Mouse (Mus musculus) cerebellum, adult 9-10 months (tissue): ENCODE results near the gene Recql.

Source experiments
- DNase-seq: peaks from one replicate; pipeline ENCODE4 v3.0.0; 2022

The Recql gene

DNA sequence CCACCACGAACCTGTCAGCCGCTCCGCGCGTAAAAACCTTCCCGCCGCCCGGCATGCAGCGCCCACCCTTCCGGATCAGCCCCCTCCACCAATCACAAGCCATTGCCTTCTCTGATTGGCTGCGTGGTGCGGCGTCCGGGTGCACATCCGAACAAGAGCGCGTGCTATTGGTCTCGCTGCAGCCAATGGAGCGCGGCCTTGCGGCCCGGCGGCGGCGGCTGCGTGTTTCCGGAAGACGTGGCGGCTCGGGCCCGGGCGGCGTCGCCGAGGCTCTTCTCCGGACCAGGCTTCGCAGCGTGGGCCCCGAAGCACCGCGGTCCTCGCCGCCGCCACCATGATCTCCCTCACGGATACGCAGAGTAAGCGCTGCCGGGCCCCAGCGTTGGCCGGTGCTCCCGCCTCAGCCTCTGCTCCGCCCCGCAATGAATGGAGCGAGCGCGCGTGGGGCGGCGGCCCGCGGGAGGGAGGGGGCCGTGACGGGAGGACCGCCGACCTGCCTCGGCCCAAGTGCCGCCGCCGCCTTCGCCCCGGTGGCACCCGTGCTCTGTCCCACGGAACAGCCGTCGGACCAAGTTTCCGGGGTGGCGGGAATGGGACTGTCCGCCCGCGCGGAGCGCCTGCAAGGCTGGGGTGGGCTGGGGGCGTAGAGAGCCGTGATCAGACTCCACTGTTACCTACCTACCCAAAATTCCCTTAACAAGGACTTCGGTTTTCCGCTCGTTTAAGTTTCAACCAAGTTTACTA lies at the start of gene Recql, which contains the start of gene Golt1b:
Gene Recql, minus strand, starts transcription at position 77 of the 744 bp plus-strand sequence.
Gene Golt1b, plus strand, starts transcription at position 211 of the 744 bp plus-strand sequence.
- DNase-seq, result peak; percentile 98

DNA sequence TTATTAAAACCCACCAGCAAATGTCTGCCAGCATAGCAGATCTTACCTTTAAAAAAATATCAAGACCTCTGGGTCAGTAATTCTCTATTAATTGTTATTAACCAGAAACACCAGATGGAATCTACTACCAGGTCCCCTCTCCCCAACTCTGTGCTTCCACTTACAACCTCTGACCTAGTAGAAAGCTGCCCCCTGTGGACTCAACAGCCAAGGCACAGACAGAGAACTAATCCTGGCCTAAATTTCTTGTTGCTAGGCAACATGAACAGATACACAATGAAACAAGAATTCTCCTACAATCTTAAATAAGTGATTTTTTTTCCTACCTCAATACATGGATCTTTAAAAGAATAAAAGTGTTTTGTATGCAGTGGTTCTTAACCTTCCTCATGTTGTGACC lies 42.2 kb upstream of the Recql start:
- DNase-seq, result no peak

DNA sequence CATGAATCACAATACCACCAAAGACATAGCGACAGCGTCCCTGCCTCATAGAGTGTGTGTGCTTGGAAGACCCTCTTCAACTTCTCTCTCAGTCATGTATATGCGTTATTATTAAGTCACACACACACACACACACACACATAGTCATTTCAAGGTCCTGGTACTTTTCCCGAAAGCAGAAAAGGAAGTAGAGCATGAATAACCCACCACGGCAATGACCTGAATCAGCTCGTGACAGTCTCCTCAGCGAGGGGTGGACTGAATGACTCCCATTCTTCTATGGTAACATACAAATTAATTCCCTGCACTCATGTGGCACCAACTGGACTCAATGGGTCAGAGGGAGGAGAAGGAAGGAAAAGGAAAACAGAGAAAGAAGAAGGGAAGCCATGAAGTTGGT lies 38.1 kb upstream of the Recql start:
- DNase-seq, result no peak

DNA sequence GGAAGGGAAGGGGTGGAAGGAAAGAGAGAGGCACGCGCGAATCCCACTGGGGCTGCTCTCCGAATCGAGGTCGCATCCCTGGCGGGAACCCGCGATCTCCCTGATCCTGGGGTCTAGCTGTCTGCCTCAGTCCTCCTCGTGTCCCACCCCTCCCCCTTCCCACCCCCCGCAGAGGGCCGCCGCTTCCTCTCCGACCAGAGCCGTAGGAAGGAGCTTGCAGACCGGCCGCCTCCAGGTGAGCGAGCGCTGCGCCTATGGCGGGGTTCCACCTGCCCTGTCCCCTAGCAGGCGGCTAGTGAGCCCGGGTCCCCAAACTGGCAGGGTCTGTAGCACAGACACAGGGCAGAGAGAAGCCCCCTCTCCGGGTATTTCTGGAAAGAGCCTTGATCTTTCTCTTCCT lies 27.7 kb upstream of the Recql start:
- DNase-seq, result no peak

DNA sequence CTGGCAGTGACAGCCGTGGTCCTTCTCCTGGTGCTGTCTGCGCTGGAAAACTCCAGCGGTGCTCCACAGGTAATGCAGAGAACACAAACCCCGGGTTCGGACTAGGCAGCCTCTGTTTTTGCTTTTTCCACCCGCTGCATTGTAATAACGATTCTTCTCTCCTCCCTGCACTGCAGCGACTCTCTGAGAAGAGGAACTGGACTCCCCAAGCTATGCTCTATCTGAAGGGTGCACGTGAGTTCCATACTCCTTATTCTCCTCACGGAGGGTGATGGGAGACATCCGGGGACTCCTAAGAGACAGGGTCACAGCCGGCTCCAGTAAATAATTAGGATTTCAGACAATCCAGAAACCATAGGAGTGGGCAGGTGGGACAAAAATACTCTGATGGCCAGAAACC lies 27.0 kb upstream of the Recql start:
- DNase-seq, result no peak

DNA sequence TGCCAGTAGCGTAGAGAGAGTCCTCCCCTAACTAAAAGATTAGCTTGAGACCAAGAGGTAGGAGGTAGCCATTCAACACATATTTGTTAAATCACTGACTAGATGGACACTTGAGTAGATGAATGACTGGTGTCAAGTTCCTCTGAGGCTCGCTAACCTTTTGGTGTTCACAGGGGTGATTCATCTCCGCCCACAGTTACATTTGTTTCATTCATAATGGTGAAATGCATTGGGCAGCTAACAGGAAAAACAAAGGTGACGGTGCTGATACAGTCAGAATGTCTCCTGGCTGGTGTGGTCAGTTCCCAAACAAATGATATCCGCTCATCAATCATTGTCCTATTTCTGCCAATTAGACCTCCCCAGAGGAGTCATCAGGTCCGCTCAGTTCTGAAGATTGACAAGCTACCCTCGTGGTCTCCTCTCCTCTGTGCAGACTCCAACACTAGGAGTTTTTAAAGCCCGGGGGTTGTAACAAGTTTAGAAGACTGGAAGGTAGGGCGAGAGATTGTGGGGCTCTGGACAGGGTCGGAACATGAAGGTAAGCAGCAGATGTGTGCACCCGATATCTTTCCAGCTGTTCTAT lies 26.1 kb upstream of the Recql start, which contains the start of gene Spx:
Gene Spx, plus strand, starts transcription at position 536 of the 586 bp plus-strand sequence.
- DNase-seq, result no peak

DNA sequence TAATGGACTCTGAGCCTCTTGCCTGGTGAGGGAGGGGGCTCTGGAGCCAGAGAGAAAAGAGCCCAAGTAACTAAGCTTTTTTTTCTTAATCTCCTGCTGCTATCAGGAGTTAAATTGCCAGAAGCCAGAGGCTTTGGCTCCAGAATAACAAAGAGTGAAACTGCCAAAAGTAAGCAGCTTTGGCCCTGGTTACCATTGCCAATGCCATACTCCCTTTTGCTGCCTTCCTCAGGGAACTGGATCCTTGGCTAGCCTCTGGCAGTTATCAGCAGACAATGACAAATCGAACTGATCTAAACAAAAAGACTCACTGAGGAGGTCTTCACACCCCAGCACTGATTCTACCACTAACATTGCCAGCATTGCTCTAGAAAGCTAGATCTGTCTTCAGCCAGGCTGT lies 24.3 kb upstream of the Recql start:
- no peak for DNase-seq

DNA sequence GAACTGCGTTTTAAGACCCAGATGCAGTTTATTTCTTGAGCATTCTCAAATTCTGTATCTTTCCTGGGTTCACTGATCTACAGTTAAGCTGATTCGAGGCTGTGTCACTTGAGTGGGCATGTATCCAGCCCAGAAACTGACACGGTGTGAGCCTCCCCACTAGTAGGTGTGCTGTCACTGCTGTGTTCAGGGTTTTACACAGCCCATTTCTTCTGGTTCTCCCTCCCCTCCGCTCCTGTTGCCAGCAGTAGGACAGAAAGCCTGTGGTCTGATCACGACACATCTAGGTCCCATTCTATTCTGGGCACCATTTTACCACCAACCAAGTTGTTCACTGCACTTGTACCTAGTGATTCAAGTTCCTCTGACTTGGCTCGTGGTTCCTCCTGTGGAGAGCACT lies 8.9 kb upstream of the Recql start:
- no peak for DNase-seq

DNA sequence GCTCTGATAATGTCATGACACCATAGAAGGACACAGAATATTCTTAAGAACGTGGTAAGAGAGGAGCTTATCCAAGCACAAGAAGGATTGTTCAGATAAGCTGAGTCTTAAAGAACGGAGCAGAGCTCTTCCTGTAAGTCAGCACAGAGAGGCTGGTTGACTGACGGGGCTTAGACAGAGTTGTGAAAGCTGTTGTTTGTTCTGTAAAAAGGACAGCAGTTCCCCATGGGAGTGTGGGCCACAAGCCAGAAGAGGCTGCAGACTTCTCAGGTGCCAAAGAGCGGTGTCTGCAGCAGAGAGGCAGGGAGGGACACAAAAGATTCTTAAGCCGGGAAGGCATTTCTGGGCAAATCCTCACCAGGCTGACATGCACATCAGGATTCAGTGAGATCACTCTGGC lies 7.8 kb upstream of the Recql start:
- peak; percentile 17 for DNase-seq

DNA sequence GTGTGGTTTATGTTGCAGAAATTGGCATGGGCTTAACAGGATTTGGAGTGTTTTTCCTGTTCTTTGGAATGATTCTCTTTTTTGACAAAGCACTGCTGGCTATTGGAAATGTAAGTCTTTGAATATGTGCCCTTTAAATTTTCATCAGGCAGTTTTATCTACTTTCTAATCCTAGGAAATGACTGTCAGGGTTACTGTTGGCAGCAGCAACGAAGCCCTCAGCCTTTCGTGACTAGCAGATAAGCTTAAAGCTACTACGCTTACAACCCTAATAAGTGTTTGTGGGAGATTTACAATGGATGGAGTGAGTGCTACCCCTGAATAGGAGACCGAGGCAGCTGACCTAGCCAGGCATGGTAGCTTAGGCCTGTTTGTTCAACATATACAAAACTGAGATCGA lies 5.4 kb upstream of the Recql start:
- no peak for DNase-seq

DNA sequence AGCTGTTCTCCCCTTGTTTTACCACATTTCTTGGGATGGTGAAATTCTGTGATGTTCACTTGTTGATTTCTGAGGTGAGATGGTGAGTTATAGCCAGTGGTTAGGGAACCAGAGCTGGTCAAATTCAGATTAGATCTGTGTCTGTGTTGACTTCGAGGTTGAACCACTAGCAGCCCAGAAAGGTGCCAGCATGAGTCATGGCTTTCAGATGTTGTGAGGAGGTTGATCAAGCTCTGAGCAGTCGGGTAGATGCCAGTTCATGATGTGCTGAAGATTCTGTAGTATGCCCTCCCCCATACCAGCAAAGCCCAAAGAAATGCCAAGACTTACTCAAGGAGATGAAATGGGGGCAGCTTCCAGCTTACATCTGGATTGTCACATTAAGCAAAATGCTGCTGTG lies 2.2 kb upstream of the Recql start:
- no peak for DNase-seq

DNA sequence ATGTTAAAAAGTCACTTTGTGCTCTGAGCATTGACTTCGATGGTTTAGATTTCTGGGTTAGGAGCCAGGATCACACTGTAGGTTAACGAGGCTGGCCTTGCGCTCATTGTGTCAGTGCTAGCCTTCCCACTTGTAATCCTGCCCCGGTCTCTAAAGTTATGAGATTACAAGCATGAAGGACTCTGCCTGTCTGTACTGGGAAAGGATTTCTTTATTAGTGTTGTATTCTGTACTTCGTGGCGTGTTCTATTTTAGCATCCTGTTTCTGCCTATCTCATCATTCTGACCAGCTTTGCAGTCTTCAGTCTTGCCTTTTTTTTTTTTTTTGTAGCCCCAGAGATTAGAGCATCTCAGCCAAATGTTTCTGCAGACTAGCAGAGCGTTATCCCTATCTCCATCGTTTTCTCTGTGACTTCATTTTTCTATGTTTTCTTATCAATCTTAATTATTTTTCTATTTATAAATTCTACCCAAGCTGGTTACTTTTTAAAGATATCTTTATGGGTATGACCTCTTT lies 926 bp upstream of the Recql start:
- DNase-seq, result no peak

DNA sequence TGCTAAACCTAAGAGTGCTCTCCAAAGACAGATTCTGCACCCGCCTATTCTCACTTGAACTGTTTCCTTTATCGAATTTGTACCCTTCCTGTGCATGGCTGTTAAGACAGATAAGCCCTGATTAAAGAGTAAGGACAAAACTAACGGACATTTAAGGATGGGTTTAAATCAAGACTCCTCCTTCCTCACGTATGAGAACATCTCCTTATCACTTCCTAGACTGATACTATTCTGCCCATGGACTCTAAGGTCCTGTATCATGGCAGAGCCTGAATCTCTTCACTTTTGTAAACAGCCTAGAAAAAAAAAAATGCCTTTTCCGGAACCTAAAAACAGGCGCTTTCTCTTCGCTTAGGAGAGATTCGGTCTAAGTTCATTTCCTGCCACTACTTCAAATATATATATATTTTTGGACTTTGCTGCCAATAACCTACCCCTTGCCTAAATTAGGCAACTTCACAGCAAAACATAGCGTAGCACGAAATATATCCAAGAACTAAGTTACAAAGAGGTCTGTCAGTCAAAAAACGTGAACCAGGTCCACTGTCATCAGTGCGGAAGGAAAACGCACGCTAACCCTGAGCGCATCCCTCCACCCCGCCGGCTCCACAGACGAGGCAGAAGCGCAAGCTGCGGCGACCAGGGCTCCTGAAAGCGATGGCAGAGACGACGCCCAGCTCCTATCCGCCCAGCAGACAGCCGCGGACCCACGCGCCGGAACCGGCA lies 439 bp downstream of the Recql start:
- DNase-seq, result no peak

DNA sequence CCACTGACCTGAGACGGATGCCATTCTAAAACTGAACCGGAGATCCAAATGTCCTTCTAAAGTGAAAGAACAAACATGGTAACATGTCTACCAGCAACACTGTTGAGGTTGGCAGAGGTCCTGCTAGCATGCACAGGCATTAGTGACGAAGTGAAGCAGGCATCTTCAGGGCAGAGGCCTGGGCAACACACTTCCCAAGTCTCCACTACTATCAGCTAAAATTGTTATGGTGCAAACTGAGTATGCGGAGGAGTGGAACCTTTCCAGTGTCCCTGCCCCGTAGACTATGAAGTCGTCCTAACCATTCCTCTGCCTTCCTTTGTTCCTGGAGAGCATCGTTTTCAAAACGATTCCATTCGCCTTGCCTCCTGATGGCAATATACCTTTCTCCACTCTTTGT lies 2.4 kb downstream of the Recql start:
- no peak for DNase-seq

DNA sequence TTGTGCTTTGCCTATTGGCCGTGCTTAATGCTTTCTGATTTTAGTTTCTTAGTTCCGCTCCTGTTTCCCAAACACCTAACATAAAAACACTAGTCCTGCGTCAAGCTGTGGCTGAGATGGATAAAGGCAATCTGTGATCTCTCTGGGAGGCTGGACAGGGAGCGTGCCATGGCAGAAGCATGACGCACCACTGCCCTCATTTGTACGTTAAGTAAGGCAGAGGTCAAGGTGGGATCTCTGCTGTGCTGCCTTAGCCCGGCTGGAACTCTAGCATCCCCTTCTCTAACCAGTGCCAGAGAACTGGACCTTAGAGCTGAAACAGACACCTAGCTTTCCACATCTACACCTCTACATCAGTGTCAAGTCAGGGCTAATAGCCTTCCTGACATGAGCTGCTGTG lies 5.3 kb downstream of the Recql start:
- no peak for DNase-seq

DNA sequence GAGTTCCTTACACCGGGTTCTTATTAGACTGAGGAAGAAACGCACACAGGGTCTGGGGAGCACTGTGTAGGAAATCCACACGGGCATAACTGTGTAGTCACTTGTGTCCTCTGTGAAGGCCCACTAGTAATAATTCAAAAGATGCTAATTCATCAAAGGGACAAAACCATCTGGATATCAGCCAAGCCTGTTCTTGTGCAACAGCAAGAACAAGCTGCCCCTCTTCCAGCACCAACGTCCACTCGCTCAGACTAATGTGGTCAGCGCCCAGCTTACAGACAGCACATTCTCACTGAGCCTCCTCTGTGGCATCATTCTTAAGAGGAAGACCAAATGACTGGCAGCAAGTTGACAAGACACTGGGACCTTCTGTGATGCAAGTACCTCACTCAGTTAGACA lies 6.9 kb downstream of the Recql start:
- DNase-seq, result no peak

DNA sequence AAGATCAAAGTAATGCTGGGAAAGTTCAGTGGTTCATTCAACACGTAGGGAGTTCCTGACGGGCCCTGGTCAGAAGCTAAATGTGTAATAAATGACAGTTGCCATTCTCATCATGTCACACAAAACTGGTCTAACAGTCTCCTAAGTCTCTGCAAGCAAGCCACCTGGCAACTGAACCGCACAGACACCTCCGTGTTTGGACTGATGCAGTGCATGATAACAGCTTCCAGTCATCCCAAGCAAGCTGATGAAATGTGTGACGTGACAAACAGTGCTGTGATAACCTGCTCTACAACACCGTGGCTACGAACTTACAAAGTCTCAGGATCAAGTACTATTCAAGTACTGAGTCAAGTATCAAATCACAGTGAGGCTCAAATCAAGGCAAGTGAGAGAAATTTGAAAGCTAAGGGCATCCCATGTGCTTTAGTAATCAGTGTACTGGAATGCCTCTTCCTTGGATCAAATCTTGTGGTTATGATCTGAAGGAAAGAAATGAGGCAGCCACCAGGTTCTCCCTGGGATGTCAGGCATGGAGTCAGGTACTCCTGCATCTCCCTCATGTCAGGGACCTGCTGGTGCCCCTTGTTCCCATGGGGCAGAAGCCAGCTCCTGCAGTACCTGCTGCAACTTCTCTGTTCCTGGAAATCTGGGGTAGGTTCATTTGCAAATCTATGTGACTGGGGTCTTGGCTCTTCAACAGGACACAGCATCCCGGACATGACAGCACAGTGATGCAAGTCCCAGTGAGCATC lies 8.1 kb downstream of the Recql start:
- DNase-seq, result no peak

DNA sequence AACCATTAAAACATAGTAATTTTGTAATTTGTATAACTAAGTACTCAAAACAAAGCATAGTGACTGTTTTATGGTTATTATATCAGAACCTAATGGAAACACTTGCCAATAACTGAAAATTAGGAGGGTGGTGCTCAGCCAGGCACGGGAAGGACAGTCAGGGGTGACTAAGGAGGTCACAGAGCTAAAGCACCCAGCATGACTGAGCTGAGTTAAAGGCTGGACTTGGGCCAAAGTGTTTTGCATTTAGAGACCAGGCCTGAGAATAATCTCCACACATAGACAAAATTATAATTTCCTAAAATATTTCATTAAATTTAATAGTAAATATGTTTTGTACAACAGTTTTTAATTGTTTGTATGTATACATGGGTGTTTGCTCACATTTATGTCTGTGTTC lies 9.8 kb downstream of the Recql start:
- no peak for DNase-seq

DNA sequence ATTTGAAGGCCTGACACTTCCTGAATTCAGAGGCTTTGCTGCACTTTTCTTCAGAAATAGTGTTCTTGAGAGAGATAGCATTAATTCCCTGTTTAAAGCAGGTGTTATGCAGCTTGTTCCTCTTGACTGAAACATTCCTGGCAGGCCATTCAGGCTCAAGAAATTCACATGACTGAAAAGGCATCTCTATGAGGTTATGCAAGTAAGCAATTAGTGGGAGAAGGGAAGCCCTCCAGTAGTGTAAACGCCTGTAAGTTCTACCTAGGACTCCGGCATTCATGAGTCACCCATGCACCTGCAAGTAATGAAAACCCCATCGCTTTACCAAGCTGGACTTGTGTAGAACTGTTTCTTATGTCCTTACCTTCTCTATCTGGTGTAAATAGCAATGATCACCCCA lies 17.3 kb downstream of the Recql start:
- DNase-seq, result no peak

DNA sequence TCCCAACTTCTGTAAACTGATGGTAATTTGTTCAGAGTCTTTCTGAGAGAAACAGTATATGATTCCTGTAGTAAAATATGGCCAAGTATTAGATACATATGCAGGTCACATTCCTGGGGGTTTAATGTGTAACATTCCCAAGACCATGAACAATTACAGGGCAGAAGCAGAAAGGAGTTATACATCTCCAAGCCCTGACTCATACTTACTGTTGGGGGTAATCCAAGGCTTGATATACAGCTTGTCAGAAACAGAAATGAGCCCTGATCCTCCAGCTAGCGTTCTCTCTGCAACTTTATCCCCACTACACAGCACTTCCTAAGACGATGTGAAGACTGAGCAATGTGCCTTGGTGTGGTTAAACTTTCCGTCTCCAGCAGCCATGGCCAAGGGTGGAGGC lies 19.3 kb downstream of the Recql start:
- DNase-seq, result no peak

DNA sequence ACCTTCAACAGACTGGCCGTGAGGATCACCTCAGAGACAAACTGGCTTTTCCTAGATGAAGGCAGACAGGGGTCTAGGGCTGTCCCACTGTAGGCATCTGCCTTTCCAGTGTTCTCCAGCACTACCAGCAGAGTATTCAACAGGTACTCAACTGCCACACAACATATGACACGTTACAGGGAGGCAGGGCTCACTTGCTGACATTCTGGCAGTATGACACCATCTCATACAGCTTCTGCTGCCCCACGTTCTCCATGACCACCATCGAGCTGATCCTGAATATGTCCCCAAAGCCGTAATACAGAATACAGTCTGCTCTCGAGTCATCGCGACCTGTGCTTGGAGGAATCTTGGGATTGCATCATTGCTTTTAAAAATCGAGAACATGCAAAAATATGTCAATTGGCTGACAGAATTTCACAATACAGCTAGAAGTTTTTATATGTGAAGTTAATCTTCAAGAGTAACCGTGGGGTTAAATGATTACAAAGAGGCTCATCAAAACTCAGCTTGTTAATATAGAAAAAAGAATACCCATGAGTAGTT lies 20.3 kb downstream of the Recql start:
- DNase-seq, result no peak

DNA sequence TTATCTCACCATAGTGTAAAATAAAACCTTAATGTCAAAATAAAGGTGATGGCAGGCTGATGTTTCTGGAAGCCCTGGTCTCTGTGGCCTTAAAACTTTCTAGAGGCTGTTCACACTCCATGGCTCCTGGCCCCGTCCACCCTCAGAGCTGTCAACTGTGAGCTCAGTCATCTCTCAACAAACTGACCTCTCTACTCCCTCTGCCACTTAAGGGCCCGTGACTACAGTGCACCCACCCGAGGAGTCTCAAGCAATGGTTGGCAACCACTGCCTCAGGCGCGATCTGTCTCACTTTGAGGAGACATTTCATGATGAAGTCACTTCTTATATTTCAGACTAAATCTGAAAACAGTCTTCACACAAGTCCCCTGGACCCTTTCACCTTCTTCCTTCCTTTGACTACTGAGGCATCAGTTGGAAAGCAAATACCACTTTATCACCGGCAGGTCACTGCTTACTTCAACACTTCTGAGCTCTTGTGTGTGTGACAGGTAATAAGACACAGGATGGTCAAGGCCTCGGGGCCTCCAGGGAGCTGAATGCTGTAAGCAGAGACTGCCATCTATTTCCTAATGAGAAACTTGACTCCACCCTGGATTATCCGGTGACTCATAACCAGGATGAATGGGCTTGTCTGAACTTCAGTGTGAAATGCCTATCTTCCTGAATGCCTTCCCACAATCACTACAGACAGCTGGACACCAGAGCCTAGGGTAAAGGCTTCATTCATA lies 21.0 kb downstream of the Recql start:
- DNase-seq, result no peak
